Mouse (Mus musculus): Measurements from ENCODE around the gene Itgb5.

Itgb5 gene

DNA sequence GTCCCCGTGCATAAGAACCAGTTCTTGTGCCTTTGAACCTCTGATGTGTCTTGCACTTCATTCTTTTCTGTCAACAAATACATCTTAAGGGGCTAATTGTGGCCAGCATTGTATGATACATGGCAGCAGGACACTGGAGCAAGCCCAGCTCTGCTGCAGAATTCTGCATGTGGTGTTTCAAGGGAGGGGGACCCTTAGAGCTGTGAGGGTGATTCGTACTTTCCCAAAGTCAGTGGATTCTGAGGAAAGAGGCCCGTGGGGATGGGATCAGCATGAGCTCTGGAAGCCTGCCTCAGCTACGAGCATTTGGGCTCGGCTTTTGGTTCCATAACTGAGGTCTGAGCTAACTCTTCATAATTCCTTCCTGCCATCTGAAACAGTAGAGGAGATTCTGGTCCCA is 75.1 kb downstream of the Itgb5 start:
- no peak for DNase-seq (ENCODE audit: low read depth, low spot score)

DNA sequence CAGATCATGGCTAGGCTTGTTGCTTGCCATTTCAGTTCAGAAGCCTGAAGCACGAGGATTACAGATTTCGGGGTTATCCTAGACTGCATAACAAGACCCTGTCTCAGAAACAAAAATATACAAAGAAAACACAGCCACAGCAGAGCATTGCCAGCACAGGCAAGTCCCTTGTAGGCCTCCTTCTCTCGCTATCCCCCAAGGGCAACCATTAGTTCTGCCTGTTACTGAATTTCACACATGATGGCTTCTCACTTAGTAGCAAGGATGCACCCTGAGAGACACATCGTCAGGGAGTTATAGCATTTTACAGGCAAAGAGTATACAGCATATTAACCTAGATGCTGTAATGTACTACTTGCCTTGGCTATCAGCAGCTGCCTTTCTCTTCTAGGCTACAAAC is 78.8 kb downstream of the Itgb5 start:
- no peak for DNase-seq (ENCODE audit: low read depth, low spot score)

DNA sequence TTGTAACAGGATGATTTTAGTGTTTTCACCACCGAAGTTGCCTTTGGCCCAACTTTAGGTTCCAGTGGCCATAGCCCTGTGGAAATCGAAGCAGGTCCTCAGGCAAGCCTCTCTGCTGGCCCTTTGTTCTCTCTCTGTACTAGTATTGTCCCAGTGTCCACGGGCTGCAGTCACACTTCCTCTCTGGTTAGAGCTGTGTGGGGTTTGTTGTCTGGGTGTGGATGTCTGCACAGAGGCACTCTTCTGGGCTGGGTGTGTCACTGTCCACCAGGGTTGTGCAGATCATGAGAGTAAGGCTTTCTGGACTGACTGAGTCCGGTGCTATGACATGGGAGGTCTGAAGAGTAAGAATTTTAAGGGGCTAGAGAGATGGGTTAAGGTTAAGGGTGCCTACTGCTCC is 85.5 kb downstream of the Itgb5 start:
- no peak for DNase-seq (ENCODE audit: low read depth, low spot score)

DNA sequence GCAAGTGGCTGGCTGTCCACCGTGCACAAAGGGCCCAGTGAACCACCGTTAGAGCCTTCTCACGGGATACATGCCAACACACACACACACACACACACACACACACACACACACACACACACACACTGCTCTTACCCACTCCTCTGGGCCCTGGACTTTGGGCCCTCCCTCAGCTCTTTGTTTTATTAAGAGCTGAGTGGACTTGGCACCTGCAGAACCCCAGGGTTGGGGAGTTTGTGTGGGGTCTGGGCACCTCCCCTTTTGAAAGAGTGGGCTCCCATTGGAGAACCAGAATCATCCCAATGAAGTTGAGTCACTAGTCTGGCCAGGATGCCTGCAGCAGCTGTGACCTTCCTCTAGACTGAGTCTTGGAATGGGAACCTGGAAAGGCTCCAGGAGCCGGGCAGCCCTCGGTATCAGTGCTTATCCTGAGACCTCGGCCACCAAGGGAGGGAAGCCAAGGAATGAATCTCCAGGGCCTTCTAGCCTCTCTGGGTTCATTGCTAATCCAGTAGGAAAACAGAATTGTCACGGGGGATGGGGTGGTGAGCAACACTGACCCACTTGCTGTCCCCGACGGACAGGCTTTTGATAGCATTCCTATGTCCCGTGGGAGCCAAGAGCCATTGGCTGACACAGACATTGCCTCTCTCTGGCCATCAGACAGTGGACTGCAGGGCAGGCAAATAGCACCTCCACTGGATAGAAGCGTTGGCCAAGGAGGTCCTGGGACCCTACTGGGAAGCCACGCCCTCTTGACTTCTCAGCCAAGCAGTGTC is 87.2 kb downstream of the Itgb5 start:
- DNase-seq (ENCODE audit: low read depth, low spot score), result no peak

DNA sequence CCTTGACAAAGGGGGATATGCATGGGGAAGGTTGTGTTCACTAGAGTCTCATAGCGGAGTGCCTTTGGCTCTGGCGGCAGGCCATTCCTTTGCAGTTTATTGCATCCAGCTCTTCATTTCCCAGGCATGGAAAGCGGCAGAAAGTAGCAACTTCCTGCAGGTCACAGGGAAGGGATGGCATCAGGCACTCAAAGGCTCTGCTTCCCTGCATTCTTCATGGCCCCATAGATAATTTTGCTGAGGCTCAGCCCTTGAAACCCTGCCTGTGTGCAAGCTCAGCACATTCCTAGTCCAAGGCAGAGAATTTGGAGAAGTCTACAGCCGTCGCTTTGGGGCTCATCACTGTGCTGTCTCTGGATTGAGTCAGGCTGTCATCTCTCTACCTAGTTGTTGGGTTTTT is 87.9 kb downstream of the Itgb5 start:
- DNase-seq (ENCODE audit: low read depth, low spot score), result no peak

DNA sequence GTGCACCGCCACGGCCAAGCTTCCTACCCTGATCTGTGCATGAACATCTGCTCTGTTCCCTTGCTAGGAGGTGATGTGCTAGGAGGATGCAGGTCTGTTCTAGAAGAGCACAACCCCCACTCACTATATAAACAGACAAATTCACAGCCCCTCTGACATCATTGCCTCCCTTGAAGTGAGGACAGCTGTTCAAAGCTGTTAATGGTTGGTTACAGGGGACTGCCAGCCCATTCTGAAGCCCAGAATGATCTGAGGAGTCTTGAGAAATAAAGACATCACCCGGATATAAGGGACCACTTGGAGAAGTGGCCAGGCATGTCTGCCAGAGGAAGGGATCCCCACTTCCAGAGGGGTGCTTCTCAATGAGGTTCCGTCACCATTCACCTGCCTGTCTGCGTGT is 88.5 kb downstream of the Itgb5 start:
- no peak for DNase-seq (ENCODE audit: low read depth, low spot score)

DNA sequence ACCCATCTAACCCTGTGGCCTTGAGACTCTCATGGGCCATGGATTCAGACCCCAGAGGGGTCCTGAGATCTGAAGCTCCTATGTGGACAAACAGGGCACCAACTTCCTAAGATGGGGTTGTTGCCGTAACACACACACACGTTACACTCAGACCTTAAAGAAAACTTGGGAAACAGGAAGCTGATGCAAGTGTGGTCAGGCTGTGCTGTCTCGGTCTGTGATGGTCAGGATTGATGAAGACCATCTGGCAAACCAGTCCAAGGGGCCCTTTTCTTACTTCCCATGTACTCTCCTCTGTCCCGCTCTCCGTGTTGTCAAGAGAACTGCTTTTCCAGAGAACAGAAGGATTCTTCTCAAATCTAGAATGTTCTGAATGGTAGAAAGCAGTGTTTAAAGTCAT is 92.0 kb downstream of the Itgb5 start:
- no peak for DNase-seq (ENCODE audit: low read depth, low spot score)

DNA sequence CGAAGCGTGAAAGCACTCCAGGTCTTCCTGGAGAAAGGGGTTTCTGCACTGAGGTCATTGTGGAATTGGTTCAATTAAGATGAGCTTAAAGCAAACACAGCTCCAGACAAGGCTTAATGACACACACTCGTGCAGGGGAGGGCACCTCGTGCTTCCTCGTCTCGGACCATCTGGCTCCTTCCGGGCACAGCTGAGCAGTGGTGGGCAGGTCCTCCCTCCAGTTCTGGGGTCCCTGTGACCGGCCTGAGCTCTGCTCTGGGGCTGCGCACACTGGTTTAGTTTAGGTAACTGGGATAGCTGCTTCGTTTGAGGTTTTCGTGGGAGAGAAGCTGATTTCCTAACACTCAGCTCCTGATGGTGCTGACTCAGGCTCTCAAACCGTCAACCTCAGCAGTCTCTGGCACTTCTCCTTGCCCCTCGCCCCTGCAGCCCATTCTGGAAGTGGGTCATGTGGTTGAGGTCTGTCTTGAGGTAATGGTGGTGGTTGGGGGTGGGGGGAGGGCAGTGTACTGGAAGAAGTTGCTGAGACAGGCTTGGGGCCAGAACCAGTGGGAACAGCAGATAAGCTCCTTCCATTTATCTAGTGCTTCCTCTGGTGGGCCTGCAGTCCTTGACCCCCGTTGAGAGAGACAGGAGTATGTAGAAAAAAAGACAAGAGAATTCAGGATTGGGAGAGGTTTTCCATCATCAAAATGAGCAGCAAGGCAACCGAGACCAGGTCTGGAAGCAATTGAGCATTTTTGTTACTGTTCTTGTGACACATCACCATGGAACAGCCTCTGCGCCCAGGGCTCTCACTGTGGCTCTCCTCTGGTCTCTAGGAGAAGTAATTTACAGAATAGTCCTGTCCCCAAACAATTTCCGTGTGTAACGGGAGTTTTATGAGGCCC is 92.9 kb downstream of the Itgb5 start:
- peak; percentile 2 for DNase-seq (ENCODE audit: low read depth, low spot score)

DNA sequence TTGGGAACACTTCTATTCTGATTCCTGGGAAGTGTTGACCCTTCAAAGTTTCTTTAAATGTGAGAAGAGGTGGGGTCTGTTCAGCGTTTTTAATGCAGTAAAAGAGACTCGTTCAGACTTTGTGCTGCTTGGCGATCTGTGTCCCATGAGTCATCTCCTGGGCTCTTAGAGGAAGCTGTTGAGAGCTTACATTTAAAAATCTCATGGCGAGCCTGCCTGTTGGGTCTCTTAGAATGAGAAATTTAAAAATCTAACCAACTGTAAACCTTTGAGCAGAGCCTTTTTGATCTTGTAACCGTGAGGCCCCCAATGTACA is 93.5 kb downstream of the Itgb5 start:
- DNase-seq (ENCODE audit: low read depth, low spot score), result no peak

DNA sequence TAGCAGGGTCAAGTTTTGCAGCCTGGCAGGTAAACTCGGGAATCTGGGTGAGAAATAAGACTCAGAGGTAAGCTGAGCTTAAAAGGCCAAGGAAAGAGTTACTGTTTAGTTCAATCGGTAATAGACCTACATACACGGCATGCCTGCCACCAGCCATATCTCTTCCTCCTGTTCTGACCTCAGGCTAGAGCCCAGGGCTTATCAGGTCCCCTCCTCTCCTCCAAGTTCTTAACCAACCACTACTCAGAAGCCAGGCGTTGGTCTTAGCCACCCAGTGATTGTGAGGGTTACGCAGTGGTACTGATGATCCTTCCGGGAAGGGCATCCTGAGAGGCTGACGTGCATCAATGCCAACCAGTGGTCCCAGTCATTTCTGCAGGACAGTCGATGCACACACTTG is 94.3 kb downstream of the Itgb5 start:
- no peak for DNase-seq (ENCODE audit: low read depth, low spot score)

DNA sequence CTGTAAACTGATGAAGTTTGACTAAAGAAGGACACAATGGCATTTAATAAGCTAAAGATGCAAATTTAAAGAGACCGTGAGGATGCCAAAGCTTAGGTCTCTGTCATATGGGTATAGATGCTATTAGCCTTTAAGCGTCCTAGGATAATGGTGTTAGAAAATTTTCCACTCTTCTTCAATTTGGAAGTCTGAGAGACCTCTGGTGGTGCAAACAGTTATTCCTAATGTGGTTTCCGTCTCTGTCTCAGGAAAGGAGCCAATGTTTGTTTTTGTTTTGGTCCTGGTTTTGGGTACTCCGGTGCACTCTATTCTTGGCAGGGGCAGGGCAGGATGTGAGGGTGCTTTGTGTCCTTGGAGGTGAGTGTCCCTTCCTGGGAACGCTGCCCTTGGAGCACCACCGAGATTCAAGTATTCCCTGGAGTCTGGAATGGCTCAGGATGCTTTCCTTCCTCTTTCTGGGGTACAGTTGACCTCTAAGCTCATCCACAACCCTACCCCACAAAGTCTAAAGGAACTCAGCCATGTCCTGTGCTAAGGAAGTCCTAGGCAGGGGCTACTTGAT is 97.9 kb downstream of the Itgb5 start:
- no peak for DNase-seq (ENCODE audit: low read depth, low spot score)

DNA sequence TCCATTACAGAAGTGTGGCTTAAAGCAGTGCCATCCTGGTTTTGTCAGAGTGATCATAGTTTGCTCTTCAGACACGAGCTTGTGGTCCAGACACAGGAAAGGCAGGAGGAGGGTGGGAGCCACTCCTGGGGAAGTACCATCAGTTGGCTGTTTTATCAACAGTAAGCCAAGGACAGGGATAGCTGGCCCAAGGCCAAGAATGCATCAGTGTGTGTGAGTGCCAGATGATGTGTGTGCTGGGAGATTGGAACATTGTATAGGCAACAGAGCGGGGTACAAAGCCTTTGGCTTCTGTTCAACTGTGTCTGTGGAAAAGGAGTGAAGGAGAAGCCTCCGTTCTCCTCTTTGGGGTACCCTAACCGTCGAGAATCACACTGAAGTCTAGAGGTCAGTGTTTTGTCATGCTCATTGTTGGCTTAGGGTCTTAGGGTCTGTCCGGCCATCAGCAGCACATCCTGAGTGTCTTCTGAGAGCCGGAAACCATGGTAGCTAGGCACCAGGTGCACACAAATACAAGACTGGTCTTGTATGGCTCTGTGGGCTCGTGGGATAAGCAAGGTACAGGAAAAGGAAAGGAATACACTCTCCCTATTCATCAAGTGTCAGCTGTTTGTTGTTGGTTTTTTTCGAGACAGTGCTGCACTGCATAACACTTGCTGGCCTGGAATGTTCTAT is 99.5 kb downstream of the Itgb5 start:
- no peak for DNase-seq (ENCODE audit: low read depth, low spot score)

DNA sequence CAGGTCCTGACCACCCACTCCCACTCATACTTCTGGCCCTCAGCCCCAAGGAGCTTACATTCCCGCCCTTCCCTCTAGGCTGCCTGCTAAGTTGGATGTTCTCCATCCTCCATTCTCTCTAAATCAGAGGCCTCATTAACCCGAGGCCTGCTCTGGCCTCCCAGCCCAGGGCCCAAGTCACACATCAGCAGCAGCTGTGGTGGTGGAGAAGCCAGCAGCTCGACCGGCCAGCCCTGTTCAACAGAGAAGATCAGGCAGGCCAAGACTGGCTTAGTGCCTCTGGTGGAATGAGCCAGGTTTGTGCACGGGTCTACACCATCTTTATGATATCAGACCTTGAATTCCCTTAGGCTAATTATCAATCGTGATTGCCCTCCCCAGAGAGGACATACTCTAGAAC is 101.3 kb downstream of the Itgb5 start:
- no peak for DNase-seq (ENCODE audit: low read depth, low spot score)

DNA sequence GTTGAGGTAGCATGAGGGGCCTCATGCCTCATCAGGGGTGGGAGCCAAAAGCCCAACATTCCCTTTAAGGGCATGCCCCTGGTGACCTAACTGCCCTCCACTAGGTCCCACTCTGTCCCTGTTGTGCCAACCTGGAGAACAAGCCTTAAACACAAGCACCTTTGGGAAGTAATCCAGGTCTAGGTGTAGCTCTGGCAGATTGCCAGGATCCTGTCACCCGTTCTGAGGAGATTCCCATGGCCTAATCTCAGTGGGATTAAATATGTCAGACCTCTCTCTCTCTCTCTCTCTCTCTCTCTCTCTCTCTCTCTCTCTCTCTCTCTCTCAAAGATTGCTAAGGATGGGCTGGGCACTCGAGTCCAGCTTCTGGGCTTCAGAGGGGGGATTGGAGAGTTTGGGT is 102.2 kb downstream of the Itgb5 start:
- DNase-seq (ENCODE audit: low read depth, low spot score), result no peak

DNA sequence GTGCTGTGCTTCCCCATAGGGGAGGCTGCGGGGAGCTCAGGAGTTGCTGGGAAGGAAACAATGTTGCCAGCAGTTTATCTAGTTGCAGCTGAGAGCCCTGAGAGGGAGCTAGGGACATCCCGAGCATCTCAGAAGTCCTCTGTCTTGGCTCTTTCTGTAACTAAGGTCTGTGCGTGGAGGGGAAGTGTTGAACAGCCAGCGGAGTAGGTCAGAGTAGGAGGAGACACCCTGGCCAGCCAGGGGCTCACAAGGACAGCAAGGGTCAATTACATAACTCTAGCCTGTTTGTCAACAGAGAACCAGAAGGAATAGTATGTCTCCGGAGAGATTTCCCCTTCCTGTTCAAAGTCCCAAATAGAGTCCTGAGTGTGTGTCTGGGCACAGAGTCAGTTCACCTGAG is 102.7 kb downstream of the Itgb5 start:
- no peak for DNase-seq (ENCODE audit: low read depth, low spot score)

DNA sequence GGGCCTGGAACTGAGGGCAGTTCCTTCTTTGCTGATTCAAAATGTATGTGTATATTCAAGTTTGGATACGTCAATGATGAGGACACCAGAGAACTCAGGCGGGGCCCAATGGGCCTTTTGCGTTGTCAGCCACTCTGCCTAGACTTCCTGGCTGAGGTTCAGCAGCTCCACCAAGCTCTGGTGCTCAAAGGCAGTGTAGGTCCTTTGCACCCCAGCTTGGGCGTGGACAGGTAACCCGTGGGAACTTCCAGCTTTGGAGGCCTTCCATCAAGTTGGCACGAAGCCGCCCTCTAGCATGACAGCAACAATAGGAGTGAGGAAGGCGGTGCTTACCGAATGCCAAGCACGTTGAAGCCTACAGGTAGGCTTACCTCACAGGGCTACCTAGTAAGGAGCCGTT is 103.9 kb downstream of the Itgb5 start:
- DNase-seq (ENCODE audit: low read depth, low spot score), result no peak

DNA sequence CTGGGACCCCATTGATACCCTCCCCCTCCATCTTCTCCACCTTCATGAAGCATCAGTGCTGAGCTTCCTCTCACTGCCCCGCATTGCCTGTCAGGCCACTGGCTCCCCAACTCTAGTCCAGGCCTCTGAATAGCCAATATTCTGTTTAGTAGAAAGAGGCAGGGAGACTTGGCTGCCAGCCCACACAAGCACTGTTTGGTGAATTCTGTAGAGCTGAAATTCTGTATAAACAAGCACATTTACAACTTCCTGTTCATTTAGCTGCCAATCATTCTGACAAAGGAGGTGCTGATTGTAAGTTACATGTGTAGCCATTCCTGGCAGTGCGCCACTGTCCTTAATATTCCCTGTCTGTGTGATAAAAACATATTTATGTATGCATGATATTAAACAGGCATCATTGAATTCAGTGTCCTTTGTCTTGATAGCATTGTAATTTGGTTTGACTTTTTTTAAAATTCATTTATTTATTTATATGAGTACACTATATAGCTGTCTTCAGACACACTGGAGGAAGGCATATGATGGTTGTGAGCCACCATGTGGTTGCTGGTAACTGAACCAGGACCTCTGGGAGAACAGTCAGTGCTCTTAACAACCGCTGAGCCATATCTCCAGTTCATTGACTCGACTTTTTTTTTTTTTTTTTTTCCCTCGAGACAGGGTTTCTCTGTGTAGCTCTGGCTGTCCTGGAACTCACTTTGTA is 105.4 kb downstream of the Itgb5 start:
- DNase-seq (ENCODE audit: low read depth, low spot score), result no peak

DNA sequence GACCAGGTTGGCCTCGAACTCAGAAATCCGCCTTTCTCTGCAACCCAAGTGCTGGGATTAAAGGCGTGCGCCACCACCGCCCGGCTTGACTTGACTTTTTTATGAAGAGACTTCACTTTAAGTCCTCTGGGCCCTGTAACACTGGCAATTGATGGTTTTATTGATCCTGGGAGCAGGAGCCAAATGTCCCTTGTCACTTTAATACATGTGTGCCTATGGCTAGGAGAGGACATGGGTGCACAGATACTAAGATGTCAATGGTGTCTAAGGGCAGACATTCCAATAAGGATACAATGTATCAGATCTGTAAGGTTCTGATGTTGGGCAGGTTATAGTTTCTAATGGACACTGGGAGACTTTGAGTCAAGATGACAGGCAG is 105.9 kb downstream of the Itgb5 start:
- no peak for DNase-seq (ENCODE audit: low read depth, low spot score)

DNA sequence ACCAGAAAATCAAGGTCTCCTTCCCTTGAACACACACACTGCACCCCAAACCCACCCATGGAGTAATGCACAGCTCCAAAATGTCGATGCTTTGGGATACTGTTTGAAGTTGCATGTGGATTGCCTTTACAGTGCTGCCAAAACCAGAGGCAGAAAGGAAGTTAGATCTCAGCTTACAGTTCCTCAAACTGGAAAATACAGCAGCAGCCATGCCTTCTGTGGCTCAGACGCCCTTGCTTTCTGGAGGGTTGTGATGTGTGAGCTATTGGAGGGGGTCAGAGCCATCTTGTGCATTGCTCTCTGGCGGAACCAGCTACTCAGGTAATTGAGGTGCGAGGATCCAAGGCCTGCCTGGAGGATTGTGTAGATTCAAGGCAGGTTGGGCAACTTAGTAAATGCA is 107.4 kb downstream of the Itgb5 start:
- DNase-seq (ENCODE audit: low read depth, low spot score), result no peak

DNA sequence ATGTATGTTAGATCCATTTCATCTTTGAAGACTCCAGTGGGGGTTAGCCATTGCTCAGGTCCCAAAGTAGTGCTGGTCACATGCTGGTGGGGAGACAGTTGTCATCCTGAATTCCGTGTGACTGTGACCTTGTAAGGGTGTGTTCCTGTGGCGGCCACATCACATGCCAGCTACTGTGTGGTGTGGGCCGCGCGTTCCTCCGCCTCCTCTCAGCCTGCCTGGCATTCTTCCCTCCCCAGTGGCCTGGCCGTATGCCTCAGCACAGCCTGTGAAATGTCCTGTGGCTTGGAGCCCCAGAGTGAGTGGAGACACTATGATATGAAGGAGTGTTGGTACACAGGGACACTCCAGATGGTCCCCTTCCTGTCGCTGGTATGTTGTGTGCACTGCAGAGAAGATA is 108.1 kb downstream of the Itgb5 start:
- DNase-seq (ENCODE audit: low read depth, low spot score), result no peak

DNA sequence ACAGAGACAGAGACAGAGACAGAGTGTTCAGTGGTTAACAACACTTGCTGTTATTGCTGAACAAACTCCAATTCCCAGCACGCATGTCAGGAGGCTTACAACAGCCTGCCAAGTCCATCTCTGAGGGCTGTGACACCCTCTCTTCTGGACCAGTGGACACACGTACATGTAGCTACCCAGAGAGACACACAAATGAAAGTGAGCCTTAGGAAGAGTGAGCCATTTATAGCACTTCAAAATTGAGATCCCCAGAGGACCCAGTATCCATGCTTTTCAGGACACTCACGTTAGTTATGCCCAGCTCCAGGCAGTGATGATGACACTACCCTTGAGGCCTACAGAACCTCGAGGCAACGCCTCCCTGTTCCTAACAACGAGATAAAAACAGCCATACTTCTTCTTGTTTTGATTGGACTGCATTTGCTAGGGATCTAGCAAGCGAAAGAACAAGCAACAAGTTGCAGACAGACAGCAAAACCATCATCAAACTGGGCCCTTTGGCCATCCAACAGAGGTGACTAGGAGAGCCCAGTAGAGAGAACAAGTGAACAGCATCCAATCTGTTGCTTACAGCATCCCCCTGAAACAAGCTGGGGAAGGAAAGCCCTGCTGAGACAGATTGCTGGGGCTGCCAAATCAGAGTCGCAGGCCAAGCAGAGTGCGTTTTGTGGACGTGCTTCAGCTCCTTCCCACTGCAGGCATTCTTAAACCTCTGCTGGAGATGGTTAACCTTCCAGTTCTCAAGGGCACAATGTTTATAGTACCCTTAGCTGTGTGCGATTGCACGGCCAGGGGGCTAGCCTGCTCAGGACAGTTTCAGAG is 109.1 kb downstream of the Itgb5 start:
- no peak for DNase-seq (ENCODE audit: low read depth, low spot score)

Measured in CD4-positive, CD25-positive, alpha-beta regulatory T cell, adult 2 months (primary cell).